Mouse (Mus musculus): ENCODE measurements at regions not wholly inside any gene's neighbourhood (a gene's known extent, or its start where the extent isn't known, plus 50 kb on each side); places are given as distances from the start of the nearest gene placed in this dataset.
"Not testable (repeated sequence)": the region's sequence is repeated elsewhere in the genome, so short reads cannot be mapped to it uniquely, and the experiment has no call there.

DNA sequence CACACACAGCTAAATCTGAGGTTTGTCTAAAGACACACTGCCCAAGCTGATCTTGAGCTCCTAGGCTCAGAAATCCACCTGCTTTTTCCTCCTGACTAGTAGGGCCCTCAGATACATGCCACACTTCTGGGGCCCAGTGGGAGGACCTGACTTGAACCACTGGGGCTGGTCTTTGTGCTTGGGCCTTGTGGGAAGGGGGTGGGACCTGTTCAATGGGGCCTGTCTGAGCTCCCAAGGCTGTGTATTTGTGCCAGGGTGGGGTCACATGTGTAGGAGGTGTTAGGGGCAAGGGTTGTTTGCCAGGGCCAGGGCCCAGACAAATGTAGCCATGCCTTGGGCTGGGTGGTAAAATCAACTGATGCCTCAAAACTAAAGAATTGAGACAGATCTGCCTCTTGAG is 56.8 kb downstream of the Gm8765 start:
- intact Hi-C loops (cut with DNase I): loop anchor here (5.0 kb wide), 1 partner anchor 693 kb away; no protein-coding TSS in a partner anchor
- DNase-seq (ENCODE audit: low spot score): not testable (repeated sequence)

DNA sequence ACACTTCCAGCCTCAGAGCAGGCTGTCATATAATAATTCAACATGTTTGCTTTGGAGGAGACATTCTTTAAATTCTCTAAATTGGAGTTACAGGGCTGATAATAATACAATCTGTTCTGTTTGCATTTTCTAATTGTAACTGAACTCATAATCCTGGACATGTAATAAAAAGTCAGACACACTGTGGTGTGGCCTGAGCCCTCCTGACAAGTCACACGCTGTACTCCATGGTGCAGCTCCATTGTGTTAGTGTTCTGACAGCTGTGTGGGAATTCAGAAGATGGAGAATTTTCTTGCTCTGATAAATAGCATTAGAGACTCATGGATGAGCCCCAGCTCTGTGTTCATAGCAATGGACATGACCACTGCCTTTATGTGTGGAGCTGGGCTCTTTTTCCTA is 58.2 kb downstream of the Gm8765 start:
- intact Hi-C loops (cut with DNase I); DNase-seq (ENCODE audit: low spot score): not testable (repeated sequence)

DNA sequence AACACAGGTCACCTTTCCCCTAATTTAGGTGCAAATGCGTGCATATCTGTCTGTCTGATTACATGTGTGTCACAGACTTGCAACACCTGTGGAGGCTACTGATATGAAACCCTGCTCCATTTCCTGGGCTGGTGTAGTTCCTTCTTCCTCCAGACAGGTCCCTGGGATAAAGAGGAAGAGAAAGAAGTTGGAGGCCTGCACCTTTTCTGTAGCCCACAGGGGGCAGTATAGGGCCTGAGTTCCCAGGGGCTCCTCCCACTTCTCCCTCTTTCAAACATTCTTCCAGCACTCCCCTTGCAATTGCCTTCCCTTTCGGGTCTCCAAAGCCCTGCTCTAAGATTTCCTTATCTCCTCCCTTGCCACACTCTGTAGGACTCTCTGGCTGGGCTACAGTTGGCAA is 66.5 kb downstream of the Gm8765 start:
- intact Hi-C loops (cut with DNase I): loop anchor here (5.0 kb wide), 1 partner anchor 437 kb away; no protein-coding TSS in a partner anchor
- no peak for DNase-seq (ENCODE audit: low spot score)

DNA sequence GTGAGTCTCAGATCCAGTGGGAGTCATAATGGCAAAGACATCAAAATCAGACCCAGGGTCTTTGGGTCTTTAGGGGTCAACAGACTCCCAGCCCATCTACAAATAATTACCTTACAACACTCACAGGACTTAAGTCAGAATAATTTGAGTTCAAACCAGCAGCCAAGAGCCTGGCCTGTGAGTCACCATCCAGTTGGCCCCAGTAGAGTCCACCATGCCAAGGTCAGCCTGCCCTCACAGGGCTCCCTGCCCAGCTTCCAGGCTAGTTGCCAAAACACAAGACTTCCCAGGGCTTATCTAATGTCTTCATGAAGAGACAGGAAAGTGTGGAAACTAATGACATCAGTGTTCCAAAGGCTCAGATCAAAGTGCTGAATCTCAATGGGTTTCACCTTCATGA is 81.9 kb downstream of the Gm8765 start:
- intact Hi-C loops (cut with DNase I); DNase-seq (ENCODE audit: low spot score): not testable (repeated sequence)

DNA sequence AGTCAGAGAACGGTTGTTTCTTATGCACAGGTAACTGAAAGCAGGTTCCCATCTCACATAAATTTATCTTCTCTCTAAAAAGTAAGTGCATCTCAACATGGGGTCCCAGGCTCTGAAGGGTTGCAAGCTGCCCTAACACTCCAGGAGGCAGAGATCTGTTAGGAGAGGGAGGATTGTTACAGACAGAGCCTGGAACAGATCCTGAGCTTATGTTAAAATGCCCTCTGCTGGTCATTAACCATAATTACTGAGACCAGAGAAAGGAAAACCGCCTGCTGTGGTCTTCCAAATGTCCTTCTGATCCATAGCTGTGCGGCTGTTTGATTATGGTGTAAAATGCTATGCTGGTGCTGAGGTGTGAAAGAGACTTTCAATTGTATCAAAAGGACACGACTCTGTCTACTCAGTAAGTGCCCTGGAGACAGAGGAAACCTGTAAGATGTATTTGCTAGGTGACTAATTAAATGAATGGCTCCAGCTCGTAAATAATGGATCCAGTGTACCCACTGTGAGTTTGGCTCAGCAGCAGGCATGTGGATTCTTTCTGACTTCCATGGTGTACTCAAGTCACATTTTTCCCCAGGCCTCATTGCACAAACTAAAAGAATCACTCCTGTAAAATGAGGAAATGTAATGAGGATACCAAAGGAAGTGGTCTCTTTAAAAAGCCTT is 131.9 kb downstream of the Gm8765 start:
- DNase-seq (ENCODE audit: low spot score); intact Hi-C loops (cut with DNase I): not testable (repeated sequence)

Measured in heart, postnatal 25 days (tissue).